Mouse (Mus musculus): Measurements from ENCODE around the gene a.

DNA sequence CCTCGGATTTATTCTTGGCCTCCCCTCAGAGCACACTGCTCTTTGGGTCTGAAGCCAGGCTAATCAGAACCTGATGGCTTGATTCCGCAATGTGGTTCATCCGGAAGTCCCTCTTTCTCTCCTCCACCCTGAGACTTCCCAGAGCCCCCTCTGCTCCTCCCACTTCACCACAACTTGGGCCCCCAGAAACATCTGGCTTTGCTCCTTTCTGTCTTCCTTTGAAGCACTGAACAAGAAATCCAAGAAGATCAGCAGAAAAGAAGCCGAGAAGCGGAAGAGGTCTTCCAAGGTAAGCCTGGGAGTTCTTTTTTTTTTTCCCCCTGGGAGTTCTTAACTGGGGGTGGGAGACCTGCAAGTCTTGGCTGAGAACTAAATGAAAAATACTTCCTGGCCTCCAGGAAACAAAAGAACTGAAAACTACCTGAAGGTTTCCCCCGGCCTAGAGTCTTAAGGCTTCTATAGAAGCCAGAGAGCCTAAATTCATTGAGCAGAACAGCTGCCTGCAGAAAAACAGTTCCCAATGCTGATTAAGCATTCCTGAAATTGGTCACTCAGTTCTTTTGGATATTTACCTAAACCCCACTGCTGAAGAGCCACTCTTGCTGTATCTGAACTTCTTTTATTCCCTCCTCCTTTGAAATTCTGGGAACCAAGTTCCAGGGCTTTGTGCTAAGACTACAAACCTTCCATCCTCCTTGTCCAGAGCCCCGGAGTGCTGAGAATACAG, 256.4 kb downstream of the a start:
- no peak for TF ChIP-seq CTCF (IDR thresholded peaks at IDR 0.05)
- no peak for TF ChIP-seq POLR2A (IDR thresholded peaks at IDR 0.05; ENCODE audit: insufficient read depth, low read depth, low read length)
- no peak for TF ChIP-seq EP300 (IDR thresholded peaks at IDR 0.05; ENCODE audit: insufficient read depth, low read depth, low read length)
